Mouse (Mus musculus) forebrain, embryonic 15.5 days (tissue): Measurements from ENCODE around the gene Stx16. TPM values are rescaled to one million over a fixed set of nuclear protein-coding genes. Genes with fewer than 3 reads are reported as not detected.

ENCODE experiments used
- ATAC-seq: fragments of 200-750 bp; cut with Nextera tagmentation; replicated peaks from 2 replicates; pipeline ENCODE4 v1.8.0; 2017; ENCODE audit warnings: mild to moderate bottlenecking, moderate TSS enrichment, moderate library complexity
- H3K27ac ChIP-seq: fragments of 300-500 bp; sonication (generic); replicated peaks from 2 replicates; pipeline ENCODE4 v1.5.1; 2015; ENCODE audit warnings: mild to moderate bottlenecking, inconsistent platforms
- H3K27me3 ChIP-seq: fragments of 300-500 bp; sonication (generic); 2 replicates; pipeline ENCODE4 v1.6.1; 2015; ENCODE audit warnings: inconsistent platforms
- H3K36me3 ChIP-seq: fragments of 300-500 bp; sonication (generic); 2 replicates; pipeline ENCODE4 v1.6.1; 2015; ENCODE audit warnings: mild to moderate bottlenecking, inconsistent platforms
- H3K4me1 ChIP-seq: fragments of 300-500 bp; sonication (generic); 2 replicates; pipeline ENCODE4 v1.6.1; 2015; ENCODE audit warnings: inconsistent platforms
- H3K4me2 ChIP-seq: fragments of 300-500 bp; sonication (generic); replicated peaks from 2 replicates; pipeline ENCODE4 v1.6.1; 2015; ENCODE audit warnings: mild to moderate bottlenecking, inconsistent platforms
- H3K4me3 ChIP-seq: fragments of 300-500 bp; sonication (generic); 2 replicates; pipeline ENCODE4 v1.5.1; 2015; ENCODE audit warnings: mild to moderate bottlenecking, inconsistent platforms
- H3K9ac ChIP-seq: fragments of 300-500 bp; sonication (generic); replicated peaks from 2 replicates; pipeline ENCODE4 v1.6.1; 2015; ENCODE audit warnings: mild to moderate bottlenecking, inconsistent platforms
- H3K9me3 ChIP-seq: fragments of 300-500 bp; sonication (generic); 2 replicates; pipeline ENCODE4 v1.6.1; 2016; ENCODE audit warnings: inconsistent platforms
- WGBS: fragments of 180-500 bp; shearing (Covaris S2); methylation state at CpG from one replicate; pipeline ENCODE4 v1.1.7; 2015; ENCODE audit warnings: mixed read lengths; 5-methylcytosine and 5-hydroxymethylcytosine counted together
- polyA plus RNA-seq: library from polyadenylated mRNA; unstranded; fragments of >200 nt; fragmentation: Nextera tagmentation; extraction: Ambion mirVana; gene quantifications from 2 replicates; pipeline ENCODE4 v1.2.1, GENCODE M21; 2015

Stx16 gene
- polyA plus RNA-seq, 1 experiment from 2014 or later, result 17.1 TPM

DNA sequence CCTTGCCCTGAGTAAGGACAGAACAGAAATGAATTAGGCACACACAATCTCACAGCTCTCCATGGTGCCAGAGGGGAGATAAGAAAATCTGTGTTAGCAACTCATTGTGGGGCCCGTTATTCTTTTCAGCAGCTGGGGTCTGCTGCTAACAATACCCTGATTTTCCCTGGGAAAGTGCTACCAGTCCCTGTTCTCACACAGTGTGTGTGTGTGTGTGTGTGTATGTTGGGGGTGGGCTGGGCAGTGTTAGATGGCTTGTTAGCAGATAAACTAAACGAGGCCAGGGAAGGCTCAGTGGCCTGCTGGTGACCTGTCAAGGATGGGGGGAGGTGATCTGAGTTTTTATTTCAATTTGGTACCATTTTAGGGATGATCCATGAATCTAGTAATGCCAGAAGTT lies 14.9 kb upstream of the Stx16 start:
- Histone ChIP-seq H3K27me3 (no peaks in the 10 kb centered on the region), H3K9ac (no peak overlapping the region), H3K9me3 (no peaks in the 10 kb centered on the region), H3K4me3 (no peak overlapping the region), H3K27ac (no peak overlapping the region), H3K4me1 (no peaks in the 10 kb centered on the region), H3K4me2 (no peak overlapping the region), H3K36me3 (no peaks in the 10 kb centered on the region)
- ATAC-seq, result no peak
- 4% methylated on average over 2 of the region's 2 CpGs for WGBS

DNA sequence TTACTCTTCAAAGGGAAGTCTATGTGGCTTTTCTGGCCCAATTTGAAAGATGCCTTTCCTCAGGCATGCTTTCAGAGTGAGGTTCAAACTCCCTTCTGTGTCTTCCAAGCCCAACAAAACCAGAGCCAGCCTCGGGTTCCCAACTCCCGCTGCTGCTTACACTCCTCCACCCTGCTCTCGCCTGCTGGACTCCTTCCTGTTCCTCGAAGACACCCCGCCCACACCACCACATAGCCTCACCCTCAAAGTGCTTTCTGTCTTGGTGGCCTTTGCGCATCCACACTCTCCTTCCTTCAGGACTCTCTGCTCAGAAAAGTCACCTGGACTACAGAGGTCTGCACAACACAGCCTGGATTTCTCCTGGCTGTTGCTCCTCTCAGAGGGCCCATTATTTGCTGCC lies 13.0 kb upstream of the Stx16 start:
- Histone ChIP-seq H3K36me3 (no peaks in the 10 kb centered on the region), H3K4me1 (no peaks in the 10 kb centered on the region), H3K27ac (no peak overlapping the region), H3K4me3 (no peak overlapping the region), H3K27me3 (no peaks in the 10 kb centered on the region), H3K9ac (no peak overlapping the region), H3K9me3 (no peaks in the 10 kb centered on the region), H3K4me2 (no peak overlapping the region)
- ATAC-seq, result no peak
- WGBS, result 89% methylated on average over 6 of the region's 6 CpGs

DNA sequence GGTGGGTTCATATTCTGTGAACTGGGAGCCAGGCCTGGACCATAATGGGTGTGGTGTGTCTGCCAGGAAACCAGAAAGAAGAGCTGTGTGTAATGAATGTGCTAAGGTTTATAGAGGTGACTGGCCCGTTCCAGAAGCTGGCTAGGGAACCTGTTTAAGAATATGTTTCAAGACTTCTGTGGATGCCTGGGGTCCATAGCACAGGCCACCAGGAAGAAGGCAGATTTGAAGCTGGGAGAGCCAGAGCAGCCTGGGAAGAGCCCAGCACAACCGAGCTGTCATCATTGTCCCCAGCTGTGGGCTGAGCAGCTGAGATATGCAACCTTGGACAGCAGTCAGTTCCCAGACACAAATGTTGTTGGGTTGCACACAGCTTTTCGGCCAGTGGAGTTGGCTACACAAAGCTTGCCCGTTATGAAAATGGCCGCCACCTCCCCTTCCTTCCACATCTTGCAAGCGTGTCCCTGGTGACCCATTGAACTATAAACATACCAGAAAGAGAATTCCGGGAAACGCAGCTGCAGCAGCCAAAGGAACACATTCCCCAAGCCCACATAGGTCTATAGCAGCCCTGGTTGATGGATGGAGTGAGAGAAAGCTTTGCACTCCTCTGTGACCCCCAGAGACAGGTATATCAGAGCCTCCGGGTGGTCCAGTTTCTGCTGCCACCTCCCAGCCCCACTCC lies 12.4 kb upstream of the Stx16 start:
- H3K4me2 ChIP-seq, result no peak overlapping the region
- no peaks in the 10 kb centered on the region for H3K27me3 ChIP-seq
- no peaks in the 10 kb centered on the region for H3K9me3 ChIP-seq
- no peak overlapping the region for H3K27ac ChIP-seq
- H3K9ac ChIP-seq, result no peak overlapping the region
- H3K4me1 ChIP-seq, result no peaks in the 10 kb centered on the region
- no peaks in the 10 kb centered on the region for H3K36me3 ChIP-seq
- ATAC-seq, result no peak
- WGBS, result 87% methylated on average over 9 of the region's 9 CpGs
- H3K4me3 ChIP-seq, result no peak overlapping the region

DNA sequence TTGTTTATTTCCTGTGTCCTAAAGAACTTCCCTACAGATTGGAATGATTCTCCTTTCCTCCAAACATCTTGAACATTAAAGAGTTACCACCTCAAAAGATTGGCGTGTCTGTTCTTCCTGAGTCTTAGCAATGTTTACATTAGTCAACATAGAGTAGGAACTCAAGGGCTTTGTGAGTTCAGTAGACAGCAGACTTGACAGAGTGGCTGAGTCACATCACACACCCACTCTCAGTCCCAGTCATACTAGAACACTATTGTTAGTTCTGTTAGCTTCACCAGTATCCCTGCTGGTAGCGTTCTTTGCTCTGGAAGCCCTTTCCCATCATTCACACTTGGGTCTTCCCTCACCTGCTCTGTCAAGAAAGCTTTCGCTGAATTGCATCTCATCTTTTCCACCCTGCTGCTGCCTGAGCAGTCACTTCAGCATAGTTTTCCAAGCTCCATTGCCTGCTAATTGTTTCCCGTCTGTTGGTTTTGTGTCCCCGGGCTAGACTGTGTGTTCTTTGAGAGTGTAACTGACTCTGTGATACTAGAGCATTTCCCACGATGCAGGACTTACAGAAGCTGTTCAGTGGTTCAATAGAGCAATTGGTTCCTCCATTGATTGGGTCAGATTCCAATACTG lies 8.2 kb upstream of the Stx16 start:
- H3K4me2 ChIP-seq, result no peak overlapping the region
- H3K27me3 ChIP-seq, result no peaks in the 10 kb centered on the region
- no peak overlapping the region for H3K9ac ChIP-seq
- H3K27ac ChIP-seq, result no peak overlapping the region
- H3K9me3 ChIP-seq, result no peaks in the 10 kb centered on the region
- H3K36me3 ChIP-seq, result no peaks in the 10 kb centered on the region
- no peak for ATAC-seq
- WGBS, result 76% methylated on average over 6 of the region's 6 CpGs
- no peaks in the 10 kb centered on the region for H3K4me1 ChIP-seq
- H3K4me3 ChIP-seq, result no peak overlapping the region

DNA sequence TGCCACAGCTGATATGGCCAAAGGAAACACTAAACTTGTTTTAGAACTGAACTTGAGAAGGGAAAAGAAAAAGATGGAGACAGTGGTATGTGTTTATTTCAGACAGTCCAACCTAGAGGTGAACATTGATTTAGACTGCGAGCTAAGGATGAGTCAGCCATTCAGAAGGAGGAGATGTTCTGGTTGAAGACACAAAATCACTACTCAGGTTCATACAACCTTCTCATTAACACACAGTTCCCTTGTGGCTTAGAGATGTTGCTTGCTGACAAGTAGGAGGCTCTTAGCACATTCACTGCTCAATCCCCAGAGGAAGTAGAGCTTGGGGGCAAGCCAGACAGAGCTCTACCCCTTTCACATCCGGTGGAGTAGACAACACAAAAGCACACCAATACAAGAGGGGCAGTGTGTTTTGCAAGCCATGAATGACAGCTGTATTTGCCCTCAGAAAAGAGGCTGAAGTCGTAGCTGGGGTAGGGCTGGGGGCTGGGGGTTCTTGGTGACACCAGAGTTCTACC lies 6.5 kb upstream of the Stx16 start:
- Histone ChIP-seq H3K27me3 (no peaks in the 10 kb centered on the region), H3K4me2 (no peak overlapping the region), H3K27ac (no peak overlapping the region), H3K9ac (no peak overlapping the region), H3K4me1 (peaks cover 4% of the 10 kb centered on the region; the same call in 1 of the 2 replicates), H3K36me3 (no peaks in the 10 kb centered on the region), H3K4me3 (no peak overlapping the region), H3K9me3 (no peaks in the 10 kb centered on the region)
- WGBS, result 59% methylated on average over 3 of the region's 3 CpGs
- ATAC-seq, result no peak

DNA sequence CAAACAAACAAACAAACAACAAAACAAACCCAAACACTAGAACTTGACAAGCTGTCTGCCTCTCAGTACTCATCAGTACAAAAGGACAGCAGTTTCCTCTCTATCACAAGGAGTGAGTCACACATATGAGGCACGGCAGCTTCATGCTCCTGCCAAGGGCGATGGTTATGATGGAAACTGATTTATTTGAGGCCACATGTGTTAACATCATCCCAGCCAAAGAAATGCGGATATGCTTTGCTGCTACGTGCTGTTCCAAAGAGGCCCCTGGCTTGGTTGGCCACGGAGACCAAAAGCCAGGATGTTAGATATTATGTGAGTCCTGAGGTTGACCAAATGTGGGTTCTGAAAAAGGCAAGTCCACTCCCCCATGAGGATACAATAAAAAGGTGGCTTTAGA lies 4.7 kb upstream of the Stx16 start:
- H3K4me1 ChIP-seq, result peaks cover 17% of the 10 kb centered on the region
- H3K27ac ChIP-seq, result no peak overlapping the region
- no peaks in the 10 kb centered on the region for H3K36me3 ChIP-seq
- H3K9me3 ChIP-seq, result no peaks in the 10 kb centered on the region
- WGBS, result 92% methylated on average over 5 of the region's 5 CpGs
- H3K4me3 ChIP-seq, result no peak overlapping the region
- H3K9ac ChIP-seq, result no peak overlapping the region
- H3K4me2 ChIP-seq, result no peak overlapping the region
- no peak for ATAC-seq
- no peaks in the 10 kb centered on the region for H3K27me3 ChIP-seq

DNA sequence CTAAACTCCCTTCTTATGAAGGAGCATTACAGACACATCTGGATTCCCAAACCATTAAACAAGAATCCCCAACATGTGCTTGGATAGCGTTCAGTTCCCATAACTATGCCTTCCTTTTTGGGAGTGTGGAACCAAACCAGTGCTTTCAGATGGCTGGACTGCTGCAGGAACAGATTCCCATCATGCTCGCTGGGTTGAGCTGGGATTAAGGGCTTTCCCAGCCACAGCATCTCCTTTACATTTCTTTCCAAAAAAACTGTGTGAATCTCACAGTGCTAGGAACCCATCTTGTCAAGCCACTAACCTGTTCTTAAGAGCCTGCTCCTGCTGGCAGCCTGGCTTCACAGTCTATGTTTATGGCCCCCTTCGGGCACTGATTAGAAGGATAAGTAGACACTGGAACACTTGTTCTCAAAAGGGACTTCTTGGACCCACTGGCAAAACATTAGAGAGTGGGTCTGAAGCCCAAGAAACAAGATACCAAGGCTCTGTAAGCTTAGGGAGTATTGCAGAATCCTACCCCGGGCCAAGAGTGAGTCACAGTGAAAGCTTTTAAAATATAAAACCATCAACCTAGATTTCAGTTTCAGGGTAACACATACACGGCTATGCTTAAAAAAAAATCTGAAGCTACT lies 2.8 kb upstream of the Stx16 start:
- ATAC-seq, result no peak
- 81% methylated on average over 5 of the region's 5 CpGs for WGBS
- no peaks in the 10 kb centered on the region for H3K36me3 ChIP-seq
- H3K9ac ChIP-seq, result no peak overlapping the region
- peaks cover 32% of the 10 kb centered on the region for H3K4me1 ChIP-seq
- H3K27ac ChIP-seq, result no peak overlapping the region
- H3K4me2 ChIP-seq, result no peak overlapping the region
- H3K27me3 ChIP-seq, result no peaks in the 10 kb centered on the region
- H3K9me3 ChIP-seq, result no peaks in the 10 kb centered on the region
- H3K4me3 ChIP-seq, result no peak overlapping the region

DNA sequence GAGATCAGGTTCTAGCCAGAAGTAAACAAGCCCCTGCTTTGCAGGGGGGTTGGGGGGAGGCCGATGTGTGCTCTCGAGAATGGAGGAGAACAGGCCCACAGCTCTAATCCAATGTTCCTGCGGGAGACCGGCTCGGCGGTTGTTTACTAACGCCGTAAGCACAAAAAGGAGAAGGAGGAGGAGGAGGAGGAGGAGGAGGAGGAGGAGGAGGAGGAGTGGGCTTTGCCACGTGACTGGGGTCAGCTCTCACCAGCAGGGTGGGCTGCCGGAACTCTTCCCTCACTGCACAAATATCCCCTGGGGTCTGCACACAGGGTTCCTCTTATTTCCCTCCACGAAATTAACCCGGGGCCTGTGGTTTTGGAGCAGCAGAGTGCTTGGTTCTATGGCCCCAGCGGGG lies 1.5 kb upstream of the Stx16 start:
- no peaks in the 10 kb centered on the region for H3K9me3 ChIP-seq
- H3K27ac ChIP-seq, result peak overlapping the region; percentile 93
- peak overlapping the region; percentile 53 for H3K9ac ChIP-seq
- WGBS, result 0% methylated on average over 11 of the region's 13 CpGs
- H3K36me3 ChIP-seq, result no peaks in the 10 kb centered on the region
- H3K4me2 ChIP-seq, result peak overlapping the region; percentile 83
- H3K4me3 ChIP-seq, result peak overlapping the region; percentile 88
- peak; percentile 11 for ATAC-seq
- H3K27me3 ChIP-seq, result no peaks in the 10 kb centered on the region
- peaks cover 37% of the 10 kb centered on the region for H3K4me1 ChIP-seq

DNA sequence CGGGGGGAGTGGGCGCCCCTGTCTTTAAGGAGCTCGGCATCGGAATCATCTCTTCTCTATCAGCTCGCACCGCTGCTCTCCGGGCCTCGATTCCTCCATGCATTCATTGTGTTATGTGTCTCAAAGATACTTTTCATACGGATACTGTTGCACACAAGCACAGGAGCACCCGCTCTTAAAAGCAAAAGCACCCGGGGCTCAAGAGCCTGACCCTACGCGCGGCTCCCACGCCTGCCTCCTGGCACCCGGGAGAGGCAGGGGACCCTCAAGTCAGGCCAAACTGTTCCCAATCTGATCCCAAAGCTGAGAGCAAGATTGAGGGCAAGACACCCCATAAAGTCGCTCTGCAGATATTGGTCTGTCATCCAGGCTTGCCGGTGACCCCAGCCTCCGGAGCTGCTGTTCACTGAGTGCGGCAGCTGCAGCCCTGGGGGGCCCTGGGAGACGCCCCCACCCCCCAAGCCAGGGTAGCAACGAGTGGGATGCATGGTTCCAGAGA lies 987 bp upstream of the Stx16 start:
- no peaks in the 10 kb centered on the region for H3K27me3 ChIP-seq
- H3K4me2 ChIP-seq, result peak overlapping the region; percentile 83
- WGBS, result 1% methylated on average over 22 of the region's 22 CpGs

DNA sequence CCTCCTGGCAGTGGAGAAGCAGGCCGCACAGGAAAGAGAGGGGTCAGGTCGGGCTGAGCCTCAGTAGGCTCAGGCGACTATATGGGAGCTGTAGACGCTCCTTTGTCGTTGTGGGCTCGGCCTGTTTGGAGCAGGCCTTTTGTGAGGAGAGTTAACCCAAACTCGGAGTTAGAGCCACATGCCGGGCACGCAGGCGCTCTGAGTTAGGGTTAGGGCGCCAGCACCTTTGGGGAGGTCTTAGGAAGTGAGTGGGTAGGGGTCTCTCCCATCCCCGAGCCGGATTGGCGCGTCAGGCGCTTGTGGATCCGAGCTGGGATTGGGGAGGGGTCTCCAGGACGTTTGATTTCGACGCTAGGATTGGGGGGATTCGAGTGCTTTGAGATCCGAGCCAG lies 321 bp downstream of the Stx16 start:
- H3K4me1 ChIP-seq, result peaks cover 43% of the 10 kb centered on the region
- no peaks in the 10 kb centered on the region for H3K36me3 ChIP-seq
- no peaks in the 10 kb centered on the region for H3K27me3 ChIP-seq
- under 1% methylated on average over 22 of the region's 22 CpGs for WGBS
- peak overlapping the region; percentile 93 for H3K27ac ChIP-seq
- peak overlapping the region; percentile 88 for H3K4me3 ChIP-seq
- no peaks in the 10 kb centered on the region for H3K9me3 ChIP-seq
- ATAC-seq, result peak; percentile 83
- H3K9ac ChIP-seq, result peak overlapping the region; percentile 81
- H3K4me2 ChIP-seq, result peak overlapping the region; percentile 83

More for the DNA sequence above, 987 bp upstream of the Stx16 start:
- Histone ChIP-seq H3K27ac (peak overlapping the region; percentile 93), H3K36me3 (no peaks in the 10 kb centered on the region), H3K4me1 (peaks cover 37% of the 10 kb centered on the region), H3K9me3 (no peaks in the 10 kb centered on the region), H3K4me3 (peak overlapping the region; percentile 88), H3K9ac (peak overlapping the region; percentile 53)
- ATAC-seq, result peak; percentile 4

DNA sequence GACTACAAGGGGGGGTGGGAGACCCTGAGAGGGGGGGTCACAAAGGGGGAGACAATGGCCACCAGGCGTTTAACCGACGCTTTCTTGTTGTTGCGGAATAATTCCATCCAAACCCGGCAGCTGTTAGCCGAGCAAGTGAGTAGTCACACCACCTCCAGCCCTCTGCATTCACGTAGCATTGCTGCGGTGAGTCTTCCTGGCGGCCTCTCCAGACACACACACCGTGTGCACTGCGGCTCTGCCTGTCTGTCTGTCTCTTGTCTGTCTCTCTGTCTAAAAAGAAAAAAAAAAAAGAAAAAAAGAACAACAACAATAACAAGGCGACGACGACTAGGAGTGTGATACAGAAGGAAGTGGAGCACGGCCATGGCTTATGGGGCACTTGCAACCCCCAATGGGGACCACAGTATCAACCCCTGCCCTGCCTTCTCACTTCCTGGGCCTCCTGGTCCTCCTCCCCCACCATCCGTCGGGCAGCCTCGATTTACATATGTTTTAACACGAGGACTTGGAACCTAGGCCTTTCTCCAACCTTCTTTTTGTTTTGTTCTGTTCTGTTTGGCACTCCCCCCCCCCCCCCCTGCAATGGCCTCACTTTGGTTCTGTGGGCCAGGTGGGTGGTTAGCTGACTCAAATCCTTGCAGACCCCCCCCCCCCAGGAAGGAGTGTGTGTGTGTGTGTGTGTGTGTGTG lies 1.0 kb downstream of the Stx16 start:
- Histone ChIP-seq H3K27ac (peak overlapping the region; percentile 93), H3K36me3 (no peaks in the 10 kb centered on the region), H3K4me2 (peak overlapping the region; percentile 83), H3K9ac (peak overlapping the region; percentile 81), H3K4me3 (peak overlapping the region; percentile 88), H3K4me1 (peaks cover 43% of the 10 kb centered on the region), H3K9me3 (no peaks in the 10 kb centered on the region), H3K27me3 (no peaks in the 10 kb centered on the region)
- no peak for ATAC-seq
- under 1% methylated on average over 19 of the region's 19 CpGs for WGBS
